Mouse (Mus musculus) limb, embryonic 15.5 days (tissue): ENCODE data around the gene Nup160. TPM values are rescaled to one million over a fixed set of nuclear protein-coding genes. Genes with fewer than 3 reads are reported as not detected.

Source experiments
- ATAC-seq: fragments of 200-750 bp; cut with Nextera tagmentation; 2 replicates; pipeline ENCODE4 v1.8.0; 2017; ENCODE audit warnings: low read depth, moderate TSS enrichment; ENCODE audit not compliant: insufficient number of reproducible peaks, low FRiP score, low TSS enrichment
- H3K27ac ChIP-seq: fragments of 300-500 bp; sonication (generic); 2 replicates; pipeline ENCODE4 v1.5.1; 2015; ENCODE audit warnings: moderate library complexity, mild to moderate bottlenecking, inconsistent platforms
- H3K27me3 ChIP-seq: fragments of 300-500 bp; sonication (generic); 2 replicates; pipeline ENCODE4 v1.6.1; 2015; ENCODE audit warnings: inconsistent platforms
- H3K36me3 ChIP-seq: fragments of 300-500 bp; sonication (generic); 2 replicates; pipeline ENCODE4 v1.6.1; 2015; ENCODE audit warnings: inconsistent platforms
- H3K4me1 ChIP-seq: fragments of 300-500 bp; sonication (generic); 2 replicates; pipeline ENCODE4 v1.6.1; 2015; ENCODE audit warnings: inconsistent platforms
- H3K4me2 ChIP-seq: fragments of 300-500 bp; sonication (generic); 2 replicates; pipeline ENCODE4 v1.6.1; 2015; ENCODE audit warnings: mild to moderate bottlenecking, inconsistent platforms
- H3K4me3 ChIP-seq: fragments of 300-500 bp; sonication (generic); 2 replicates; pipeline ENCODE4 v1.5.1; 2015; ENCODE audit warnings: mild to moderate bottlenecking, inconsistent platforms
- H3K9ac ChIP-seq: fragments of 300-500 bp; sonication (generic); 2 replicates; pipeline ENCODE4 v1.6.1; 2015; ENCODE audit warnings: inconsistent platforms
- H3K9me3 ChIP-seq: fragments of 300-500 bp; sonication (generic); 2 replicates; pipeline ENCODE4 v1.6.1; 2016; ENCODE audit warnings: inconsistent platforms
- WGBS: fragments of 180-500 bp; shearing (Covaris S2); methylation state at CpG from one replicate; pipeline ENCODE4 v1.1.7; 2015; 5-methylcytosine and 5-hydroxymethylcytosine counted together
- polyA plus RNA-seq: library from polyadenylated mRNA; unstranded; fragments of >200 nt; fragmentation: Nextera tagmentation; extraction: Ambion mirVana; gene quantifications from 2 replicates; pipeline ENCODE4 v1.2.1, GENCODE M21; 2015

The Nup160 gene
- polyA plus RNA-seq: 28.4 and 32.7 TPM in 2 replicates

GRCm38 (mm10) chr2:90677007-90677406, at the start of gene Nup160:
Gene Nup160, plus strand, starts transcription at chr2:90677215.
- 67% methylated on average over 8 of the region's 8 CpGs for WGBS

GRCm38 (mm10) chr2:90628261-90628660, 48.8 kb upstream of the Nup160 start:
- Histone ChIP-seq H3K4me2 (no peak overlapping the region), H3K4me1 (0 out of 2 replicates have a peak, but pooled peaks cover 3% of the 10 kb centered on the region), H3K9ac (no peak overlapping the region), H3K27me3 (peaks cover 38% of the 10 kb centered on the region), H3K4me3 (no peak overlapping the region), H3K36me3 (no peaks in the 10 kb centered on the region), H3K27ac (no peak overlapping the region), H3K9me3 (no peaks in the 10 kb centered on the region)
- 92% methylated on average over 5 of the region's 5 CpGs for WGBS
- ATAC-seq: no peak

More at GRCm38 (mm10) chr2:90677007-90677406, at the start of gene Nup160:
- no peaks in the 10 kb centered on the region for H3K9me3 ChIP-seq
- no peak within 1 kb of the TSS for H3K4me3 ChIP-seq
- H3K27me3 ChIP-seq: no peaks in the 10 kb centered on the region
- H3K4me1 ChIP-seq: peaks cover 12% of the 10 kb centered on the region
- no peak within 1 kb of the TSS for H3K4me2 ChIP-seq
- no peak within 1 kb of the TSS for H3K9ac ChIP-seq
- H3K27ac ChIP-seq: no peak within 1 kb of the TSS
- peaks cover 2% of the 10 kb centered on the region; the same call in 1 of the 2 replicates for H3K36me3 ChIP-seq
- no peak for ATAC-seq

- Histone ChIP-seq H3K27ac (no peak overlapping the region), H3K9me3 (no peaks in the 10 kb centered on the region), H3K9ac (no peak overlapping the region), H3K4me3 (no peak overlapping the region), H3K27me3 (peaks cover 50% of the 10 kb centered on the region), H3K36me3 (no peaks in the 10 kb centered on the region), H3K4me1 (no peaks in the 10 kb centered on the region), H3K4me2 (no peak overlapping the region)
- ATAC-seq: peak; percentile 30; the same call in 1 of the 2 replicates
- 16% methylated on average over 2 of the region's 2 CpGs for WGBS
Observed at GRCm38 (mm10) chr2:90629552-90629951, 47.5 kb upstream of the Nup160 start.

- Histone ChIP-seq H3K4me1 (no peaks in the 10 kb centered on the region), H3K4me2 (no peak overlapping the region), H3K36me3 (no peaks in the 10 kb centered on the region), H3K27ac (no peak overlapping the region), H3K9ac (no peak overlapping the region), H3K27me3 (peaks cover 55% of the 10 kb centered on the region), H3K9me3 (no peaks in the 10 kb centered on the region), H3K4me3 (no peak overlapping the region)
- ATAC-seq: no peak
- WGBS: 64% methylated on average over 16 of the region's 16 CpGs
Observed at GRCm38 (mm10) chr2:90631938-90632733, 44.9 kb upstream of the Nup160 start.

- Histone ChIP-seq H3K36me3 (no peaks in the 10 kb centered on the region), H3K9me3 (no peaks in the 10 kb centered on the region), H3K4me3 (no peak overlapping the region), H3K4me1 (no peaks in the 10 kb centered on the region), H3K27me3 (peaks cover 50% of the 10 kb centered on the region), H3K4me2 (no peak overlapping the region), H3K9ac (no peak overlapping the region), H3K27ac (no peak overlapping the region)
- ATAC-seq: no peak
Observed at GRCm38 (mm10) chr2:90634671-90635070, 42.3 kb upstream of the Nup160 start.

- peaks cover 45% of the 10 kb centered on the region for H3K27me3 ChIP-seq
- 62% methylated on average over 7 of the region's 7 CpGs for WGBS
Observed at GRCm38 (mm10) chr2:90635085-90635723, 41.8 kb upstream of the Nup160 start.

GRCm38 (mm10) chr2:90636853-90637252, 40.2 kb upstream of the Nup160 start:
- Histone ChIP-seq H3K36me3 (no peaks in the 10 kb centered on the region), H3K27ac (no peak overlapping the region), H3K9me3 (no peaks in the 10 kb centered on the region), H3K4me1 (peaks cover 8% of the 10 kb centered on the region), H3K27me3 (peaks cover 37% of the 10 kb centered on the region), H3K4me3 (no peak overlapping the region), H3K9ac (no peak overlapping the region), H3K4me2 (no peak overlapping the region)
- WGBS: 91% methylated on average over 7 of the region's 7 CpGs
- no peak for ATAC-seq

More at GRCm38 (mm10) chr2:90635085-90635723, 41.8 kb upstream of the Nup160 start:
- ATAC-seq: no peak
- Histone ChIP-seq H3K36me3 (no peaks in the 10 kb centered on the region), H3K4me3 (no peak overlapping the region), H3K27ac (no peak overlapping the region), H3K9me3 (no peaks in the 10 kb centered on the region), H3K4me2 (no peak overlapping the region), H3K9ac (no peak overlapping the region), H3K4me1 (peaks cover 2% of the 10 kb centered on the region)

GRCm38 (mm10) chr2:90638986-90639746, 37.8 kb upstream of the Nup160 start:
- Histone ChIP-seq H3K4me3 (no peak overlapping the region), H3K4me2 (no peak overlapping the region), H3K36me3 (no peaks in the 10 kb centered on the region), H3K4me1 (peaks cover 8% of the 10 kb centered on the region), H3K27ac (no peak overlapping the region), H3K27me3 (peaks cover 16% of the 10 kb centered on the region; the same call in 1 of the 2 replicates), H3K9ac (no peak overlapping the region), H3K9me3 (no peaks in the 10 kb centered on the region)
- ATAC-seq: no peak
- 81% methylated on average over 8 of the region's 8 CpGs for WGBS

GRCm38 (mm10) chr2:90639747-90640699, 37.0 kb upstream of the Nup160 start:
- Histone ChIP-seq H3K4me1 (peaks cover 8% of the 10 kb centered on the region), H3K4me3 (no peak overlapping the region), H3K36me3 (no peaks in the 10 kb centered on the region), H3K4me2 (no peak overlapping the region), H3K9me3 (no peaks in the 10 kb centered on the region), H3K9ac (no peak overlapping the region), H3K27ac (no peak overlapping the region), H3K27me3 (peaks cover 11% of the 10 kb centered on the region; the same call in 1 of the 2 replicates)
- no peak for ATAC-seq
- WGBS: 29% methylated on average over 5 of the region's 5 CpGs

GRCm38 (mm10) chr2:90641007-90641709, 35.9 kb upstream of the Nup160 start:
- 75% methylated on average over 10 of the region's 10 CpGs for WGBS
- Histone ChIP-seq H3K27me3 (peaks cover 11% of the 10 kb centered on the region; the same call in 1 of the 2 replicates), H3K9ac (no peak overlapping the region), H3K4me3 (no peak overlapping the region), H3K4me2 (no peak overlapping the region), H3K27ac (no peak overlapping the region), H3K36me3 (no peaks in the 10 kb centered on the region), H3K4me1 (peaks cover 8% of the 10 kb centered on the region), H3K9me3 (no peaks in the 10 kb centered on the region)
- ATAC-seq: no peak
